Mouse (Mus musculus) G1E (cell line): Measurements from ENCODE around the gene Tas2r135.

ENCODE experiments used
- CTCF ChIP-seq: IDR thresholded peaks from 2 replicates; pipeline ENCODE4 v1.5.1; 2012; ENCODE audit warnings: low read depth, low read length, inconsistent platforms, mixed read lengths
- GATA1 ChIP-seq: IDR thresholded peaks from 2 replicates; pipeline ENCODE4 v1.6.1; 2012; ENCODE audit warnings: borderline replicate concordance, low read length, inconsistent platforms, mixed read lengths
- POLR2AphosphoS5 ChIP-seq: IDR thresholded peaks from 2 replicates; pipeline ENCODE4 v1.6.1; 2012; ENCODE audit warnings: low read depth, low read length, inconsistent platforms; ENCODE audit not compliant: insufficient replicate concordance
- TAL1 ChIP-seq: conservative IDR thresholded peaks from 2 replicates; pipeline ENCODE4 v1.6.1; 2012; ENCODE audit warnings: low read depth, low read length, inconsistent platforms, mixed read lengths

DNA sequence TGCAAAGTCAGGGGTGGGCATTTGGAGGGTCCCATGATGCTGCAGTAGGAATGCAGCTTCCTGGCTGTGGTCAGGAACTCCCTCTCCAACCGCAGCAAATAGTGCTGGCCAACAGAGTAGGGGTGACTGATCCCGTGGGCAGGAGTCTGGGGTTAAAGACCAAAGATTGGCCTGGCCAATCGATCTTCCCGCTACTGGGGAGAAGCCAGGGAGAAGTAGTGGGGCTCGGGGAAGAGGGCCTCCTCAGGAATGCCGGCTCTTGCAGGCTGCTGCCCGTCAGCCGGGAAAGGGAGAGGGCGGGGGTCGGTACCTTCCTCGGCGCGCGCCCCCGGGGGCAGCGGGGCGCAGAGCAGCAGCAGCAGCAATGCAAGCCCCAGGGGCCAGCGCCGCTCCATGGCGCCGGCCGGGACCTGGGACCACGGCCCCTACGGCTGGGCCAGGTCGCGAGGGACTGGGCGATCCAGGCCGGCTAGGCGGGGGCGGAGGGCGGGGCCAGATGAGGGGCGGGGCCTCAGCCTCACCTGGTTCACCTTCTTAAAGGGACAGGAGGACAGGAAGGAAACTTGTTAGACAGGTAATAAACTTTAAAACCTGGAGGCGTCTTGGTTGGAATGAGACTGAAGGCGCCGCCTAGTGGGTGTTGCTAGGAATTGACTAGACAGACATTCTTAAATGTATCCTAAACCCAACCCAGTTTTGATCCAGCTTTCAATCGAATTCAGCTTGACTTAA lies 32.3 kb upstream of the Tas2r135 start, which contains the start of gene Epha1:
- TF ChIP-seq CTCF (no peak), POLR2AphosphoS5 (no peak), GATA1 (no peak), TAL1 (no peak)
